8 mouse cellular contexts compared by ENCODE assay signal in genomic region chr7:141440613-141441012, GRCm38 (mm10). TPM values are rescaled to one million over a fixed set of nuclear protein-coding genes. Genes with fewer than 3 reads are reported as not detected.
DNase-seq lines count a peak whose midpoint lies in the region; ATAC-seq and TF ChIP-seq lines count a peak whose summit lies in the region.

No protein-coding gene starts in this region.

- no peak overlapping the region for H3K4me2 ChIP-seq in hindbrain, postnatal 0 days (ENCODE audit: low read depth, low read length)
- H3K4me2 ChIP-seq in hindbrain, embryonic 16.5 days (ENCODE audit: low read length), result no peak overlapping the region
- H3K4me2 ChIP-seq in hindbrain, embryonic 13.5 days, result no peak overlapping the region

- whole genome bisulfite sequencing in hindbrain, postnatal 0 days, result 32% methylated on average over 6 of the region's 6 CpGs
- WGBS in hindbrain, embryonic 16.5 days, result 28% methylated on average over 6 of the region's 6 CpGs
- WGBS in hindbrain, embryonic 13.5 days, result 37% methylated on average over 6 of the region's 6 CpGs

- TF ChIP-seq CTCF in hindbrain, postnatal 0 days (IDR thresholded peaks at IDR 0.05; ENCODE audit: low read depth), result peak; percentile 78

- H3K27ac ChIP-seq in hindbrain, postnatal 0 days, result no peak overlapping the region
- no peak overlapping the region for H3K27ac ChIP-seq in hindbrain, embryonic 16.5 days (ENCODE audit: low read depth, low read length)
- no peak overlapping the region for H3K27ac ChIP-seq in hindbrain, embryonic 13.5 days

- H3K4me3 ChIP-seq in hindbrain, postnatal 0 days (ENCODE audit: low read length), result no peak overlapping the region
- H3K4me3 ChIP-seq in hindbrain, embryonic 16.5 days (ENCODE audit: low read length), result no peak overlapping the region
- no peak overlapping the region for H3K4me3 ChIP-seq in hindbrain, embryonic 13.5 days

- H3K36me3 ChIP-seq in hindbrain, postnatal 0 days (ENCODE audit: insufficient read depth, low read length), result no peaks in the 10 kb centered on the region
- H3K36me3 ChIP-seq in hindbrain, embryonic 16.5 days (ENCODE audit: control insufficient read depth, insufficient read depth, low read length), result no peaks in the 10 kb centered on the region; the same call in 1 of the 2 replicates
- peaks cover 6% of the 10 kb centered on the region; the same call in 1 of the 2 replicates for H3K36me3 ChIP-seq in hindbrain, embryonic 13.5 days

- H3K9me3 ChIP-seq in hindbrain, postnatal 0 days (ENCODE audit: low read length), result no peaks in the 10 kb centered on the region
- H3K9me3 ChIP-seq in hindbrain, embryonic 16.5 days (ENCODE audit: control insufficient read depth, low read length), result no peaks in the 10 kb centered on the region
- H3K9me3 ChIP-seq in hindbrain, embryonic 13.5 days, result no peaks in the 10 kb centered on the region

- ATAC-seq in hindbrain, postnatal 0 days, result no peak
- ATAC-seq in hindbrain, embryonic 16.5 days, result no peak
- no peak for ATAC-seq in hindbrain, embryonic 13.5 days (ENCODE audit: low FRiP score)

- no peaks in the 10 kb centered on the region for H3K27me3 ChIP-seq in hindbrain, postnatal 0 days (ENCODE audit: insufficient read depth, low read length)
- H3K27me3 ChIP-seq in hindbrain, embryonic 16.5 days (replicated peaks; ENCODE audit: control insufficient read depth, insufficient read depth, low read length), result no peaks in the 10 kb centered on the region
- H3K27me3 ChIP-seq in hindbrain, embryonic 13.5 days, result no peaks in the 10 kb centered on the region

- H3K4me1 ChIP-seq in hindbrain, postnatal 0 days (ENCODE audit: insufficient read depth, low read length), result peaks cover 14% of the 10 kb centered on the region
- H3K4me1 ChIP-seq in hindbrain, embryonic 16.5 days (ENCODE audit: control insufficient read depth, insufficient read depth, low read depth, low read length), result peaks cover 17% of the 10 kb centered on the region
- peaks cover 44% of the 10 kb centered on the region for H3K4me1 ChIP-seq in hindbrain, embryonic 13.5 days (replicated peaks)

- H3K9ac ChIP-seq in hindbrain, postnatal 0 days (replicated peaks; ENCODE audit: low read length), result no peak overlapping the region
- no peak overlapping the region for H3K9ac ChIP-seq in hindbrain, embryonic 16.5 days (ENCODE audit: low read depth, low read length)
- no peak overlapping the region for H3K9ac ChIP-seq in hindbrain, embryonic 13.5 days

- DNase-seq in hindbrain, postnatal 0 days (ENCODE audit: low spot score), result peak; percentile 80
- DNase-seq in 416B (ENCODE audit: low read depth) (peak; percentile 74), NIH3T3 (ENCODE audit: low read depth) (peak; percentile 64)
- DNase-seq in embryo, embryonic 10.5 days (ENCODE audit: low spot score), result peak; percentile 71
- DNase-seq in kidney, postnatal 25 days, result peak; percentile 85
- peak; percentile 73 for DNase-seq in retina, embryonic 14.5 days (ENCODE audit: low spot score)

RNA-seq across cellular contexts. Expression of gene Slc25a22, which starts 2.9 kb away (rescaled TPM):
- total RNA-seq in hindbrain, postnatal 0 days (2014; rRNA removed), result 126 and 138 TPM in 2 replicates
- polyA plus RNA-seq in hindbrain, postnatal 0 days (2015; fragmentation: Nextera tagmentation; extraction: Ambion mirVana), result 79.9 and 87.3 TPM in 2 replicates
- polyA plus RNA-seq in hindbrain, embryonic 16.5 days (2015; fragmentation: Nextera tagmentation; extraction: Ambion mirVana), result 96.3 and 104 TPM in 2 replicates
- polyA plus RNA-seq in hindbrain, embryonic 13.5 days (2015; fragmentation: Nextera tagmentation; extraction: Ambion mirVana), result 71.3 and 76.3 TPM in 2 replicates

RNA-seq across cellular contexts. Expression of gene Pidd1, which starts 3.2 kb away (rescaled TPM):
- total RNA-seq in hindbrain, postnatal 0 days (2014; rRNA removed), result 3.6 and 4.6 TPM in 2 replicates
- 2.4 and 2.5 TPM in 2 replicates for polyA plus RNA-seq in hindbrain, postnatal 0 days (2015; fragmentation: Nextera tagmentation; extraction: Ambion mirVana)
- 2.8 and 4.5 TPM in 2 replicates for polyA plus RNA-seq in hindbrain, embryonic 16.5 days (2015; fragmentation: Nextera tagmentation; extraction: Ambion mirVana)
- polyA plus RNA-seq in hindbrain, embryonic 13.5 days (2015; fragmentation: Nextera tagmentation; extraction: Ambion mirVana), result 4.9 and 5.7 TPM in 2 replicates

RNA-seq across cellular contexts. Expression of gene Rplp2, which starts 6.6 kb away (rescaled TPM):
- 179 and 249 TPM in 2 replicates for total RNA-seq in hindbrain, postnatal 0 days (2014; rRNA removed)
- polyA plus RNA-seq in hindbrain, postnatal 0 days (2015; fragmentation: Nextera tagmentation; extraction: Ambion mirVana), result 839 and 863 TPM in 2 replicates
- 602 and 645 TPM in 2 replicates for polyA plus RNA-seq in hindbrain, embryonic 16.5 days (2015; fragmentation: Nextera tagmentation; extraction: Ambion mirVana)
- polyA plus RNA-seq in hindbrain, embryonic 13.5 days (2015; fragmentation: Nextera tagmentation; extraction: Ambion mirVana), result 771 and 809 TPM in 2 replicates

RNA-seq across cellular contexts. Expression of gene Cend1, which starts 11.3 kb away (rescaled TPM):
- total RNA-seq in hindbrain, postnatal 0 days (2014; rRNA removed), result 208 and 246 TPM in 2 replicates
- 219 and 255 TPM in 2 replicates for polyA plus RNA-seq in hindbrain, postnatal 0 days (2015; fragmentation: Nextera tagmentation; extraction: Ambion mirVana)
- polyA plus RNA-seq in hindbrain, embryonic 16.5 days (2015; fragmentation: Nextera tagmentation; extraction: Ambion mirVana), result 226 and 245 TPM in 2 replicates
- 68.3 and 73.4 TPM in 2 replicates for polyA plus RNA-seq in hindbrain, embryonic 13.5 days (2015; fragmentation: Nextera tagmentation; extraction: Ambion mirVana)

RNA-seq across cellular contexts. Expression of gene Pnpla2, which starts 14.4 kb away (rescaled TPM):
- 8.5 and 10.0 TPM in 2 replicates for total RNA-seq in hindbrain, postnatal 0 days (2014; rRNA removed)
- 20.0 and 22.4 TPM in 2 replicates for polyA plus RNA-seq in hindbrain, postnatal 0 days (2015; fragmentation: Nextera tagmentation; extraction: Ambion mirVana)
- 20.0 and 20.9 TPM in 2 replicates for polyA plus RNA-seq in hindbrain, embryonic 16.5 days (2015; fragmentation: Nextera tagmentation; extraction: Ambion mirVana)
- 18.7 TPM in 2 replicates for polyA plus RNA-seq in hindbrain, embryonic 13.5 days (2015; fragmentation: Nextera tagmentation; extraction: Ambion mirVana)
